Mouse (Mus musculus): ENCODE results near the gene Accs. TPM values are rescaled to one million over a fixed set of nuclear protein-coding genes. Genes with fewer than 3 reads are reported as not detected.

Accs gene
- polyA plus RNA-seq, 1 experiment from 2014 or later = 6.9 TPM

GRCm38 (mm10) chr2:93874606-93875005, 24.9 kb upstream of the Accs start:
- Histone ChIP-seq H3K27ac (replicated peaks) (0 out of 2 replicates have a peak overlapping the region, but pooled peaks have one; percentile 42), H3K4me2 (replicated peaks) (no peak overlapping the region), H3K9ac (replicated peaks) (no peak overlapping the region), H3K4me3 (no peak overlapping the region), H3K9me3 (no peaks in the 10 kb centered on the region), H3K27me3 (no peaks in the 10 kb centered on the region), H3K36me3 (no peaks in the 10 kb centered on the region), H3K4me1 (peaks cover 9% of the 10 kb centered on the region)
- ATAC-seq (replicated peaks) = no peak
- 85% methylated on average over 3 of the region's 3 CpGs for WGBS

GRCm38 (mm10) chr2:93874227-93874514, 24.4 kb upstream of the Accs start:
- H3K9me3 ChIP-seq = no peaks in the 10 kb centered on the region
- H3K27ac ChIP-seq (replicated peaks) = peak overlapping the region; percentile 42; the same call in 1 of the 2 replicates
- no peaks in the 10 kb centered on the region for H3K27me3 ChIP-seq
- H3K36me3 ChIP-seq = no peaks in the 10 kb centered on the region
- WGBS = 26% methylated on average over 2 of the region's 2 CpGs
- ATAC-seq (replicated peaks) = no peak
- no peak overlapping the region for H3K9ac ChIP-seq (replicated peaks)
- no peak overlapping the region for H3K4me3 ChIP-seq
- H3K4me2 ChIP-seq (replicated peaks) = no peak overlapping the region
- H3K4me1 ChIP-seq = peaks cover 9% of the 10 kb centered on the region

- H3K9me3 ChIP-seq = no peaks in the 10 kb centered on the region
- peaks cover 9% of the 10 kb centered on the region for H3K4me1 ChIP-seq
- peak; percentile 32; the same call in 1 of the 2 replicates for ATAC-seq (replicated peaks)
- WGBS = 23% methylated on average over 12 of the region's 12 CpGs
- no peak overlapping the region for H3K4me2 ChIP-seq (replicated peaks)
- no peaks in the 10 kb centered on the region for H3K27me3 ChIP-seq
- no peaks in the 10 kb centered on the region for H3K36me3 ChIP-seq
- no peak overlapping the region for H3K9ac ChIP-seq (replicated peaks)
- H3K4me3 ChIP-seq = no peak overlapping the region
- peak overlapping the region; percentile 42 for H3K27ac ChIP-seq (replicated peaks)
These were observed 23.9 kb upstream of the Accs start for GRCm38 (mm10) chr2:93873449-93874226.

- no peak overlapping the region for H3K4me2 ChIP-seq (replicated peaks)
- H3K27me3 ChIP-seq = no peaks in the 10 kb centered on the region
- H3K4me1 ChIP-seq = peaks cover 9% of the 10 kb centered on the region
- H3K9me3 ChIP-seq = no peaks in the 10 kb centered on the region
- no peak for ATAC-seq (replicated peaks)
- 43% methylated on average over 7 of the region's 7 CpGs for WGBS
- H3K4me3 ChIP-seq = no peak overlapping the region
- no peak overlapping the region; the same call in 1 of the 2 replicates for H3K27ac ChIP-seq (replicated peaks)
- H3K36me3 ChIP-seq = no peaks in the 10 kb centered on the region
- H3K9ac ChIP-seq (replicated peaks) = no peak overlapping the region
These were observed 22.5 kb upstream of the Accs start for GRCm38 (mm10) chr2:93872257-93872656.

- 90% methylated on average over 4 of the region's 4 CpGs for WGBS
- H3K36me3 ChIP-seq = no peaks in the 10 kb centered on the region
- H3K4me3 ChIP-seq = no peak overlapping the region
- H3K27me3 ChIP-seq = no peaks in the 10 kb centered on the region
- H3K9ac ChIP-seq (replicated peaks) = no peak overlapping the region
- H3K27ac ChIP-seq (replicated peaks) = no peak overlapping the region
- no peak overlapping the region for H3K4me2 ChIP-seq (replicated peaks)
- no peak; the same call in 1 of the 2 replicates for ATAC-seq (replicated peaks)
- no peaks in the 10 kb centered on the region for H3K9me3 ChIP-seq
- peaks cover 9% of the 10 kb centered on the region for H3K4me1 ChIP-seq
These were observed 21.7 kb upstream of the Accs start for GRCm38 (mm10) chr2:93871411-93871925.

- H3K36me3 ChIP-seq = no peaks in the 10 kb centered on the region
- H3K27ac ChIP-seq (replicated peaks) = no peak overlapping the region
- ATAC-seq (replicated peaks) = peak; percentile 37
- no peak overlapping the region for H3K9ac ChIP-seq (replicated peaks)
- no peak overlapping the region for H3K4me3 ChIP-seq
- H3K9me3 ChIP-seq = no peaks in the 10 kb centered on the region
- H3K4me1 ChIP-seq = peaks cover 9% of the 10 kb centered on the region
- H3K27me3 ChIP-seq = no peaks in the 10 kb centered on the region
- 26% methylated on average over 4 of the region's 4 CpGs for WGBS
- no peak overlapping the region for H3K4me2 ChIP-seq (replicated peaks)
These were observed 21.1 kb upstream of the Accs start for GRCm38 (mm10) chr2:93870842-93871241.

- Histone ChIP-seq H3K4me3 (no peak within 1 kb of the TSS), H3K36me3 (no peaks in the 10 kb centered on the region), H3K27ac (replicated peaks) (no peak within 1 kb of the TSS), H3K4me1 (peaks cover 8% of the 10 kb centered on the region), H3K4me2 (replicated peaks) (no peak within 1 kb of the TSS), H3K9me3 (no peaks in the 10 kb centered on the region), H3K27me3 (no peaks in the 10 kb centered on the region), H3K9ac (replicated peaks) (no peak within 1 kb of the TSS)
- WGBS = 57% methylated on average over 7 of the region's 7 CpGs
- no peak for ATAC-seq (replicated peaks)
These were observed 19.4 kb upstream of the Accs start, which contains the start of gene Accsl for GRCm38 (mm10) chr2:93869107-93869600. TSS of gene Accsl (minus strand) at chr2:93869157.

GRCm38 (mm10) chr2:93868566-93868965, 18.8 kb upstream of the Accs start:
- Histone ChIP-seq H3K4me1 (peaks cover 3% of the 10 kb centered on the region), H3K9ac (replicated peaks) (no peak overlapping the region), H3K27ac (replicated peaks) (no peak overlapping the region), H3K4me3 (no peak overlapping the region), H3K36me3 (no peaks in the 10 kb centered on the region), H3K9me3 (no peaks in the 10 kb centered on the region), H3K4me2 (replicated peaks) (no peak overlapping the region), H3K27me3 (no peaks in the 10 kb centered on the region)
- no peak for ATAC-seq (replicated peaks)
- 88% methylated on average over 11 of the region's 11 CpGs for WGBS

- no peaks in the 10 kb centered on the region for H3K36me3 ChIP-seq
- no peak overlapping the region for H3K9ac ChIP-seq (replicated peaks)
- 48% methylated on average over 4 of the region's 4 CpGs for WGBS
- H3K4me3 ChIP-seq = no peak overlapping the region
- no peaks in the 10 kb centered on the region for H3K4me1 ChIP-seq
- H3K9me3 ChIP-seq = no peaks in the 10 kb centered on the region
- no peak for ATAC-seq (replicated peaks)
- no peak overlapping the region for H3K4me2 ChIP-seq (replicated peaks)
- no peaks in the 10 kb centered on the region for H3K27me3 ChIP-seq
- H3K27ac ChIP-seq (replicated peaks) = no peak overlapping the region
These were observed 13.5 kb upstream of the Accs start for GRCm38 (mm10) chr2:93863229-93863628.

- H3K36me3 ChIP-seq = no peaks in the 10 kb centered on the region
- H3K4me1 ChIP-seq = no peaks in the 10 kb centered on the region
- WGBS = 72% methylated on average over 12 of the region's 12 CpGs
- H3K27ac ChIP-seq (replicated peaks) = no peak overlapping the region
- no peaks in the 10 kb centered on the region for H3K27me3 ChIP-seq
- H3K4me3 ChIP-seq = no peak overlapping the region
- H3K4me2 ChIP-seq (replicated peaks) = no peak overlapping the region
- no peaks in the 10 kb centered on the region for H3K9me3 ChIP-seq
- ATAC-seq (replicated peaks) = no peak
- no peak overlapping the region for H3K9ac ChIP-seq (replicated peaks)
These were observed 9.1 kb upstream of the Accs start for GRCm38 (mm10) chr2:93858845-93859244.

GRCm38 (mm10) chr2:93851303-93851702, 1.6 kb upstream of the Accs start:
- ATAC-seq (replicated peaks) = no peak
- 0 out of 2 replicates have a peak, but pooled peaks cover 2% of the 10 kb centered on the region for H3K36me3 ChIP-seq
- H3K4me3 ChIP-seq = no peak overlapping the region

GRCm38 (mm10) chr2:93850317-93850944, 688 bp upstream of the Accs start:
- Histone ChIP-seq H3K27ac (replicated peaks) (no peak overlapping the region), H3K9ac (replicated peaks) (no peak overlapping the region), H3K4me1 (peaks cover 12% of the 10 kb centered on the region), H3K27me3 (no peaks in the 10 kb centered on the region; the same call in 1 of the 2 replicates), H3K9me3 (no peaks in the 10 kb centered on the region), H3K4me2 (replicated peaks) (peak overlapping the region; percentile 57), H3K36me3 (0 out of 2 replicates have a peak, but pooled peaks cover 2% of the 10 kb centered on the region), H3K4me3 (peak overlapping the region; percentile 65; the same call in 1 of the 2 replicates)
- WGBS = 44% methylated on average over 13 of the region's 13 CpGs
- ATAC-seq (replicated peaks) = no peak

More at GRCm38 (mm10) chr2:93851303-93851702, 1.6 kb upstream of the Accs start:
- Histone ChIP-seq H3K27me3 (no peaks in the 10 kb centered on the region; the same call in 1 of the 2 replicates), H3K27ac (replicated peaks) (no peak overlapping the region), H3K9ac (replicated peaks) (no peak overlapping the region), H3K9me3 (no peaks in the 10 kb centered on the region), H3K4me2 (replicated peaks) (no peak overlapping the region), H3K4me1 (peaks cover 12% of the 10 kb centered on the region)
- 95% methylated on average over 1 of the region's 1 CpGs for WGBS
